Mouse (Mus musculus) intestine, postnatal 0 days (tissue): Measurements from ENCODE around the gene Kcnk13. TPM values are rescaled to one million over a fixed set of nuclear protein-coding genes. Genes with fewer than 3 reads are reported as not detected.

Experiments used
- ATAC-seq: fragments of 200-750 bp; cut with Nextera tagmentation; 2 replicates; pipeline ENCODE4 v1.8.0; 2017; ENCODE audit warnings: mild to moderate bottlenecking, moderate TSS enrichment, moderate library complexity
- H3K27ac ChIP-seq: fragments of 300-500 bp; sonication (generic); 2 replicates; pipeline ENCODE4 v1.5.1; 2014; ENCODE audit warnings: mild to moderate bottlenecking, low read depth, low read length, moderate library complexity
- H3K27me3 ChIP-seq: fragments of 300-500 bp; sonication (generic); replicated peaks from 2 replicates; pipeline ENCODE4 v1.6.1; 2014; ENCODE audit warnings: low read length, mixed read lengths; ENCODE audit not compliant: control insufficient read depth, insufficient read depth
- H3K36me3 ChIP-seq: fragments of 300-500 bp; sonication (generic); 2 replicates; pipeline ENCODE4 v1.6.1; 2014; ENCODE audit warnings: mild to moderate bottlenecking, moderate library complexity; ENCODE audit not compliant: control insufficient read depth, insufficient read depth
- H3K4me1 ChIP-seq: fragments of 300-500 bp; sonication (generic); replicated peaks from 2 replicates; pipeline ENCODE4 v1.6.1; 2014; ENCODE audit warnings: antibody characterized with exemption, low read length, mixed read lengths; ENCODE audit not compliant: control insufficient read depth, insufficient read depth
- H3K4me2 ChIP-seq: fragments of 300-500 bp; sonication (generic); replicated peaks from 2 replicates; pipeline ENCODE4 v1.6.1; 2014; ENCODE audit warnings: low read depth, mild to moderate bottlenecking, moderate library complexity
- H3K4me3 ChIP-seq: fragments of 300-500 bp; sonication (generic); 2 replicates; pipeline ENCODE4 v1.5.1; 2014; ENCODE audit warnings: low read depth, low read length
- H3K9ac ChIP-seq: fragments of 300-500 bp; sonication (generic); 2 replicates; pipeline ENCODE4 v1.6.1; 2014; ENCODE audit warnings: mild to moderate bottlenecking, low read depth, low read length
- H3K9me3 ChIP-seq: fragments of 300-500 bp; sonication (generic); 2 replicates; pipeline ENCODE4 v1.6.1; 2016; ENCODE audit warnings: mixed run types; ENCODE audit not compliant: control insufficient read depth
- CTCF ChIP-seq: sonication (generic); IDR thresholded peaks from 2 replicates; pipeline ENCODE4 v1.5.1; 2016; ENCODE audit warnings: low read depth, mild to moderate bottlenecking, control low read depth, antibody characterized with exemption, moderate library complexity
- WGBS: fragments of 180-500 bp; shearing (Covaris S2); extraction: QIAGEN DNeasy Blood & Tissue Kit; methylation state at CpG from one replicate; pipeline ENCODE4 v1.1.7; 2014; 5-methylcytosine and 5-hydroxymethylcytosine counted together
- polyA plus RNA-seq: library from polyadenylated mRNA; unstranded; fragments of >200 nt; fragmentation: Nextera tagmentation; extraction: Ambion mirVana; gene quantifications from 2 replicates; pipeline ENCODE4 v1.2.1, GENCODE M21; 2015

Kcnk13 gene
- polyA plus RNA-seq, 1 experiment from 2014 or later: 0.43 TPM

GRCm38 (mm10) chr12:100022490-100022889, 58.2 kb downstream of the Kcnk13 start:
- no peaks in the 10 kb centered on the region for H3K36me3 ChIP-seq
- no peaks in the 10 kb centered on the region for H3K9me3 ChIP-seq
- no peak overlapping the region for H3K9ac ChIP-seq
- no peak overlapping the region for H3K27ac ChIP-seq
- TF ChIP-seq CTCF: no peak
- WGBS: 80% methylated on average over 5 of the region's 5 CpGs
- no peaks in the 10 kb centered on the region for H3K4me1 ChIP-seq
- H3K4me3 ChIP-seq: no peak overlapping the region
- no peaks in the 10 kb centered on the region for H3K27me3 ChIP-seq
- ATAC-seq: no peak
- no peak overlapping the region for H3K4me2 ChIP-seq

GRCm38 (mm10) chr12:100023821-100024365, 59.6 kb downstream of the Kcnk13 start:
- Histone ChIP-seq H3K9me3 (no peaks in the 10 kb centered on the region), H3K4me3 (no peak overlapping the region), H3K27ac (no peak overlapping the region), H3K27me3 (no peaks in the 10 kb centered on the region), H3K4me2 (no peak overlapping the region), H3K4me1 (no peaks in the 10 kb centered on the region), H3K36me3 (no peaks in the 10 kb centered on the region), H3K9ac (no peak overlapping the region)
- no peak for ATAC-seq
- TF ChIP-seq CTCF: no peak
- WGBS: 55% methylated on average over 12 of the region's 12 CpGs

GRCm38 (mm10) chr12:100025675-100026074, 61.4 kb downstream of the Kcnk13 start:
- no peak for TF ChIP-seq CTCF
- Histone ChIP-seq H3K36me3 (no peaks in the 10 kb centered on the region), H3K9ac (no peak overlapping the region), H3K4me3 (no peak overlapping the region), H3K9me3 (no peaks in the 10 kb centered on the region), H3K4me2 (no peak overlapping the region), H3K4me1 (no peaks in the 10 kb centered on the region), H3K27ac (no peak overlapping the region), H3K27me3 (no peaks in the 10 kb centered on the region)
- no peak for ATAC-seq
- 73% methylated on average over 11 of the region's 11 CpGs for WGBS

GRCm38 (mm10) chr12:100026715-100027245, 62.5 kb downstream of the Kcnk13 start:
- ATAC-seq: no peak
- 72% methylated on average over 7 of the region's 7 CpGs for WGBS
- H3K36me3 ChIP-seq: no peaks in the 10 kb centered on the region

GRCm38 (mm10) chr12:100027281-100027680, 63.0 kb downstream of the Kcnk13 start:
- TF ChIP-seq CTCF: no peak
- no peak for ATAC-seq
- Histone ChIP-seq H3K4me3 (no peak overlapping the region), H3K36me3 (no peaks in the 10 kb centered on the region), H3K9ac (no peak overlapping the region), H3K27ac (no peak overlapping the region), H3K4me2 (no peak overlapping the region), H3K27me3 (no peaks in the 10 kb centered on the region), H3K9me3 (no peaks in the 10 kb centered on the region), H3K4me1 (no peaks in the 10 kb centered on the region)
- 80% methylated on average over 7 of the region's 7 CpGs for WGBS

More at GRCm38 (mm10) chr12:100026715-100027245, 62.5 kb downstream of the Kcnk13 start:
- Histone ChIP-seq H3K27me3 (no peaks in the 10 kb centered on the region), H3K9ac (no peak overlapping the region), H3K4me3 (no peak overlapping the region), H3K4me2 (no peak overlapping the region), H3K9me3 (no peaks in the 10 kb centered on the region), H3K4me1 (no peaks in the 10 kb centered on the region), H3K27ac (no peak overlapping the region)
- TF ChIP-seq CTCF: no peak

- no peaks in the 10 kb centered on the region for H3K4me1 ChIP-seq
- 87% methylated on average over 5 of the region's 5 CpGs for WGBS
- ATAC-seq: no peak
Observed at GRCm38 (mm10) chr12:100031681-100032080, 67.4 kb downstream of the Kcnk13 start.

More at GRCm38 (mm10) chr12:100031681-100032080, 67.4 kb downstream of the Kcnk13 start:
- H3K9ac ChIP-seq: no peak overlapping the region
- H3K27me3 ChIP-seq: no peaks in the 10 kb centered on the region
- no peaks in the 10 kb centered on the region for H3K9me3 ChIP-seq
- H3K27ac ChIP-seq: no peak overlapping the region
- no peaks in the 10 kb centered on the region for H3K36me3 ChIP-seq
- no peak overlapping the region for H3K4me3 ChIP-seq
- H3K4me2 ChIP-seq: no peak overlapping the region
- TF ChIP-seq CTCF: no peak
